Mouse (Mus musculus): ENCODE measurements around the gene Tdp2. TPM values are rescaled to one million over a fixed set of nuclear protein-coding genes. Genes with fewer than 3 reads are reported as not detected.

The Tdp2 gene
- 16.9 and 19.1 TPM in 2 replicates for polyA plus RNA-seq (2021; fragmentation: Nextera tagmentation)
- long read RNA-seq, experiment 1, transcript Tdp2-206 (6 exons, 1,771 nt), result minor isoform, 6 of 117 reads
- long read RNA-seq, experiment 1, transcript Tdp2-201 (7 exons, 1,957 nt), result major isoform, 90 of 117 reads
- long read RNA-seq, experiment 1, partial matches to known transcripts, result 6 of 117 reads
- long read RNA-seq, experiment 1, other reads (novel, unspliced or antisense), result 12 of 117 reads
- long read RNA-seq, experiment 2, transcript Tdp2-201 (7 exons, 1,957 nt), result major isoform, 28 of 38 reads
- long read RNA-seq, experiment 2, partial matches to known transcripts, result 3 of 38 reads
- long read RNA-seq, experiment 2, other reads (novel, unspliced or antisense), result 5 of 38 reads

GRCm38 (mm10) chr13:24831353-24832130, at the start of gene Tdp2, which contains the start of gene Acot13:
Tdp2 (plus strand) TSS chr13:24831679.
Acot13 (minus strand) TSS chr13:24831540.

GRCm38 (mm10) chr13:24801308-24801921, 30.1 kb upstream of the Tdp2 start, which contains the start of gene BC005537:
BC005537 (plus strand) TSS chr13:24801657.

GRCm38 (mm10) chr13:24844983-24845955, 13.8 kb downstream of the Tdp2 start, which contains the start of gene D130043K22Rik:
D130043K22Rik (plus strand) TSS chr13:24845135.

Other genes starting within 250 kb of the Tdp2 start
- gene Ripor2, start 249.5 kb upstream of the Tdp2 start, polyA plus RNA-seq (2021; fragmentation: Nextera tagmentation), result 15.2 and 15.5 TPM in 2 replicates
- 0.40 TPM in 1 of 2 replicates, not detected in the other for gene Armh2, start 90.4 kb upstream of the Tdp2 start, polyA plus RNA-seq (2021; fragmentation: Nextera tagmentation)
- gene Gmnn, start 69.8 kb upstream of the Tdp2 start, polyA plus RNA-seq (2021; fragmentation: Nextera tagmentation), result 11.3 and 15.8 TPM in 2 replicates
- gene BC005537, start 30.0 kb upstream of the Tdp2 start, polyA plus RNA-seq (2021; fragmentation: Nextera tagmentation), result 9.6 and 13.2 TPM in 2 replicates
- gene Acot13, start 139 bp upstream of the Tdp2 start, polyA plus RNA-seq (2021; fragmentation: Nextera tagmentation), result 260 and 285 TPM in 2 replicates
- gene D130043K22Rik, start 13.5 kb downstream of the Tdp2 start, polyA plus RNA-seq (2021; fragmentation: Nextera tagmentation), result 6.8 and 8.4 TPM in 2 replicates
- gene Aldh5a1, start 106.0 kb downstream of the Tdp2 start, polyA plus RNA-seq (2021; fragmentation: Nextera tagmentation), result 9.7 and 10.6 TPM in 2 replicates
- 9.1 and 9.9 TPM in 2 replicates for gene Gpld1, start 111.5 kb downstream of the Tdp2 start, polyA plus RNA-seq (2021; fragmentation: Nextera tagmentation)
- 8.4 and 19.6 TPM in 2 replicates for gene Mrs2, start 188.7 kb downstream of the Tdp2 start, polyA plus RNA-seq (2021; fragmentation: Nextera tagmentation)
- 7.0 and 8.2 TPM in 2 replicates for gene Dcdc2a, start 224.3 kb downstream of the Tdp2 start, polyA plus RNA-seq (2021; fragmentation: Nextera tagmentation)

All from left cerebral cortex, adult 6 months (tissue).